Mouse (Mus musculus) hindbrain, embryonic 16.5 days (tissue): ENCODE results near the gene S100a4. TPM values are rescaled to one million over a fixed set of nuclear protein-coding genes. Genes with fewer than 3 reads are reported as not detected.

ENCODE experiments used
- ATAC-seq: fragments of 200-750 bp; cut with Nextera tagmentation; 2 replicates; pipeline ENCODE4 v1.8.0; 2017; ENCODE audit warnings: moderate TSS enrichment, moderate library complexity
- H3K27ac ChIP-seq: fragments of 300-500 bp; sonication (generic); 2 replicates; pipeline ENCODE4 v1.5.1; 2014; ENCODE audit warnings: low read depth, mild to moderate bottlenecking, control low read depth, low read length, moderate library complexity
- H3K27me3 ChIP-seq: fragments of 300-500 bp; sonication (generic); replicated peaks from 2 replicates; pipeline ENCODE4 v1.6.1; 2014; ENCODE audit warnings: low read length; ENCODE audit not compliant: control insufficient read depth, insufficient read depth
- H3K36me3 ChIP-seq: fragments of 300-500 bp; sonication (generic); 2 replicates; pipeline ENCODE4 v1.6.1; 2014; ENCODE audit warnings: mild to moderate bottlenecking, low read length, moderate library complexity, mixed read lengths; ENCODE audit not compliant: control insufficient read depth, insufficient read depth
- H3K4me1 ChIP-seq: fragments of 300-500 bp; sonication (generic); 2 replicates; pipeline ENCODE4 v1.6.1; 2014; ENCODE audit warnings: low read depth, low read length; ENCODE audit not compliant: control insufficient read depth, insufficient read depth
- H3K4me2 ChIP-seq: fragments of 300-500 bp; sonication (generic); 2 replicates; pipeline ENCODE4 v1.6.1; 2014; ENCODE audit warnings: mild to moderate bottlenecking, low read length, control low read depth, moderate library complexity
- H3K4me3 ChIP-seq: fragments of 300-500 bp; sonication (generic); 2 replicates; pipeline ENCODE4 v1.5.1; 2014; ENCODE audit warnings: mild to moderate bottlenecking, low read length, control low read depth, moderate library complexity
- H3K9ac ChIP-seq: fragments of 300-500 bp; sonication (generic); 2 replicates; pipeline ENCODE4 v1.6.1; 2014; ENCODE audit warnings: low read depth, mild to moderate bottlenecking, control low read depth, low read length, moderate library complexity
- H3K9me3 ChIP-seq: fragments of 300-500 bp; sonication (generic); 2 replicates; pipeline ENCODE4 v1.6.1; 2014; ENCODE audit warnings: mild to moderate bottlenecking, low read length, moderate library complexity; ENCODE audit not compliant: control insufficient read depth
- WGBS: fragments of 180-500 bp; shearing (Covaris S2); extraction: QIAGEN DNeasy Blood & Tissue Kit; methylation state at CpG from one replicate; pipeline ENCODE4 v1.1.7; 2014; 5-methylcytosine and 5-hydroxymethylcytosine counted together
- polyA plus RNA-seq: library from polyadenylated mRNA; unstranded; fragments of >200 nt; fragmentation: Nextera tagmentation; extraction: Ambion mirVana; gene quantifications from 2 replicates; pipeline ENCODE4 v1.2.1, GENCODE M21; 2015

S100a4 gene
- polyA plus RNA-seq, 1 experiment from 2014 or later = 0.36 TPM

DNA sequence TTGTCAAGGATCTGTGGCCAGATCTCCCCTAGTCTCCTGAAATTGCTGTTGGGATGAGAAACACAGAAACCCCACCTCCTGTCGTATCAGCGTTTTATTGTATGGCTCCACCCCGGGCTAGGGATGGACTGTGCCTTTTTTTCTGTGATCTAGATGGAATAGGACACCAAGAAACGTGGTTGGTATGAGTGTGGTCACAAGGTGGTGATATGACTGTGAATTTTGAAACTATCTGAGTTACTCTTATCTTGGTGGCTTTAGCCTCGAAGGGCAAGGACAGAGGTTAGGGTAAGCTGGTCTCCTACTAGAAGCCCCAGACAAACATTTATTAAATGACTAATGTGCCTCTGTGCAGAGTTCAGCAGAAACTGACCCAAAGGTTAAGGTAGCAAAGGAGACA lies 8.0 kb upstream of the S100a4 start:
- Histone ChIP-seq H3K27me3 (no peaks in the 10 kb centered on the region), H3K9me3 (no peaks in the 10 kb centered on the region), H3K4me2 (no peak overlapping the region), H3K27ac (no peak overlapping the region), H3K9ac (no peak overlapping the region), H3K4me1 (no peaks in the 10 kb centered on the region), H3K36me3 (no peaks in the 10 kb centered on the region), H3K4me3 (no peak overlapping the region)
- ATAC-seq = no peak
- WGBS = 80% methylated on average over 5 of the region's 5 CpGs

DNA sequence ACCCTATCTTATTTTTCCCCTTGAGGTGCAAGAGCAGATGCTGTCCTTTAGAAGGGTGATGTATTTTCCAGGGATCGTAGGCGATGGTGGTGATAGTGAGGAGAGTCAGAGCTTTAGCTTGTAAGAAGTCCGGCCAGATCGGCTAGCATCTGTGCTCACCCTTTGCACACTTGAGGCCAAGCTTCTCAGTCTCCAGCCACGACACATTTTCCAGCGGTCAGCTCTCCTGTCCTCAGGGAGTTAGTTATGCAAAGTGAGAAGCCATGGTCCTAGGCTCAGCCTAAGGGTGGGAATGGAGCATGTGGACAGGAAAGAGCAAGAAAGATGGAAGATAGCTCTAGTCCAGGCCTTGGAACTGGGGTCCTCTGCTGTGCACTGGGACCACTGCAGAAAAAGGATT lies 6.8 kb upstream of the S100a4 start:
- H3K4me1 ChIP-seq = no peaks in the 10 kb centered on the region
- 89% methylated on average over 6 of the region's 6 CpGs for WGBS
- H3K27ac ChIP-seq = no peak overlapping the region
- ATAC-seq = no peak
- H3K9me3 ChIP-seq = no peaks in the 10 kb centered on the region
- H3K9ac ChIP-seq = no peak overlapping the region
- H3K4me3 ChIP-seq = no peak overlapping the region
- H3K4me2 ChIP-seq = no peak overlapping the region
- no peaks in the 10 kb centered on the region for H3K27me3 ChIP-seq
- H3K36me3 ChIP-seq = no peaks in the 10 kb centered on the region

DNA sequence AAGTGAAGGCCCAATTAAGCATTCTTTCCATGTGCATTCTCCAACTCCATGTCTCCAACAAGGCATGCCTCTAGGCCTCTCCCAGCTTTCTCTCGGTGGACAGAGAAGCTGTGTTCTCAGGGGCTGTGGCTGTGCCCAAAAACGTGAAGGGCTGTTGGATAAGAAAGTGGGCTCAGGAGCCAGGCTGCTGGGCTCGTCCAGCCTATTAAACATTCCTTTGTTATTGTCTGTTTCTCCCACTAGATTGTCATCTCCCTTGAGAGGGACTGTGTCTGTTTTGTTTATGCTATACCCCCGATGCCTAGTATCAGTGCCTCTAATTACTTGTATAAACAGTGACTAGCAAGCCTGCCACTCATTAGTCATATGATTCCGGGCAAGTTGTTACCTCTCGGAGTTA lies 5.8 kb upstream of the S100a4 start:
- Histone ChIP-seq H3K27me3 (no peaks in the 10 kb centered on the region), H3K9me3 (no peaks in the 10 kb centered on the region), H3K9ac (no peak overlapping the region), H3K4me2 (no peak overlapping the region), H3K36me3 (no peaks in the 10 kb centered on the region), H3K27ac (no peak overlapping the region), H3K4me1 (no peaks in the 10 kb centered on the region), H3K4me3 (no peak overlapping the region)
- no peak for ATAC-seq
- WGBS = 62% methylated on average over 6 of the region's 6 CpGs

DNA sequence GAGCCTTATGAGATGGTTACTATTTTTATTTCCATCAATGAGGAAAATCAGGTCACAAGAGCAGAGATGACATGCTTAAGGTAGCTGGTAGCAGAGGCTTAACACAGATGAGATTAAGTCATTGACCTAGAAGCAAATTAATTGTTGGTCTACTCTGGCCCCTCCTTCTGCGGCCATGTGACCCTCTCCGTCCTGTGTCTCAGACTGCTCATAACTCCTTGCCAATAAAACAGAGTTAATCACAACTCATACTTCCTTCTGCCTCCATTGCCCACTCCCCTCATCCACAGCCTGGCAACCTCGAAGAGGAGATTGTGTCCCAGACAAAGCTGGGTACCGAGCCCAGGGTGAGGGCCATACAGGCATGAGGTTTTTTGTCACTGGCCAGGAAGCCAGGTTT lies 5.4 kb upstream of the S100a4 start:
- ATAC-seq = no peak
- WGBS = 86% methylated on average over 4 of the region's 4 CpGs
- H3K4me3 ChIP-seq = no peak overlapping the region

DNA sequence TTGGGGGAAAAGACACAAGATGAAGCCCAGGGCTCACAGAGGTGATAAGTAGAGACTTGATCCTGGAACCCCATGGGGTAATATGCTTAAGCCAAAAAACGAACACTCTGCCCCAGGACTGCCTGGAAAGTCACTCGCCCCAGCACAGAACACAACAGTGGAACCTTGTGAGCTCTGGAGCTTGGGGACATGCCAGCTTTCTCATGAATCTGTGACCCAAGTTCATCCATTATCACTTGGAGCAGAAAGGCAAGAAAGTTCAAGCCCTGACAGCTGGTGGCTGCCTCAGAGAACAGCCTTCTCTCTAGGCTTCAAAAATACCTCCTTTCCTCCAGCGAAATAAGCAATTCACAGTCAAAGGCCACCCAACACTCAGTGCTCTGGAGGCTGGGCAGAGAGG lies 4.2 kb upstream of the S100a4 start:
- 69% methylated on average over 3 of the region's 3 CpGs for WGBS
- Histone ChIP-seq H3K27me3 (no peaks in the 10 kb centered on the region), H3K4me3 (no peak overlapping the region), H3K9me3 (no peaks in the 10 kb centered on the region), H3K4me1 (no peaks in the 10 kb centered on the region; the same call in 1 of the 2 replicates), H3K27ac (no peak overlapping the region), H3K9ac (no peak overlapping the region), H3K36me3 (no peaks in the 10 kb centered on the region), H3K4me2 (no peak overlapping the region)
- ATAC-seq = no peak

More for the DNA sequence above, 5.4 kb upstream of the S100a4 start:
- H3K9ac ChIP-seq = no peak overlapping the region
- no peaks in the 10 kb centered on the region for H3K27me3 ChIP-seq
- H3K4me2 ChIP-seq = no peak overlapping the region
- H3K36me3 ChIP-seq = no peaks in the 10 kb centered on the region
- no peaks in the 10 kb centered on the region for H3K4me1 ChIP-seq
- no peaks in the 10 kb centered on the region for H3K9me3 ChIP-seq
- no peak overlapping the region for H3K27ac ChIP-seq

DNA sequence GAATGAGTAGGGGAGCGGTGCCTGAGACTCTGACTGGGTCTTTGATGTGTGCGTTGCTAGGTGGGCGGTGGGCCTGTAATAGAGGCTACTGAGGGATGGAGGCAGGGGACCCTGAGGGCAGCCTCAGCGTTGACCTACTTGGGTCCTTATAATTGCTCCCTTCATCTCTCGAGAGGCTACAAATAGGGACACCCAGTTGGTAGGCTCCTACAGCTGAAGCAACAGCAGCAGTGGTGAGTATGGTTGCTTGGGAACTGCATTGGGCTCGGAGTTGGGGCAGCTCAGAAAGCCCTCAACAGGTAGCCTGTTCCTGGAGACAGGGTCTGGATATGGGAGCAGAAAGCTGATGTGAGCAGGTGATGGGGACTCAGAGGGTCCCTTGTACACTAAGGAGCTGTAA lies 3.5 kb upstream of the S100a4 start:
- Histone ChIP-seq H3K4me1 (no peaks in the 10 kb centered on the region; the same call in 1 of the 2 replicates), H3K36me3 (no peaks in the 10 kb centered on the region), H3K27me3 (no peaks in the 10 kb centered on the region), H3K27ac (no peak overlapping the region), H3K4me3 (no peak overlapping the region), H3K9ac (no peak overlapping the region), H3K9me3 (no peaks in the 10 kb centered on the region), H3K4me2 (no peak overlapping the region)
- 84% methylated on average over 6 of the region's 6 CpGs for WGBS
- no peak for ATAC-seq

DNA sequence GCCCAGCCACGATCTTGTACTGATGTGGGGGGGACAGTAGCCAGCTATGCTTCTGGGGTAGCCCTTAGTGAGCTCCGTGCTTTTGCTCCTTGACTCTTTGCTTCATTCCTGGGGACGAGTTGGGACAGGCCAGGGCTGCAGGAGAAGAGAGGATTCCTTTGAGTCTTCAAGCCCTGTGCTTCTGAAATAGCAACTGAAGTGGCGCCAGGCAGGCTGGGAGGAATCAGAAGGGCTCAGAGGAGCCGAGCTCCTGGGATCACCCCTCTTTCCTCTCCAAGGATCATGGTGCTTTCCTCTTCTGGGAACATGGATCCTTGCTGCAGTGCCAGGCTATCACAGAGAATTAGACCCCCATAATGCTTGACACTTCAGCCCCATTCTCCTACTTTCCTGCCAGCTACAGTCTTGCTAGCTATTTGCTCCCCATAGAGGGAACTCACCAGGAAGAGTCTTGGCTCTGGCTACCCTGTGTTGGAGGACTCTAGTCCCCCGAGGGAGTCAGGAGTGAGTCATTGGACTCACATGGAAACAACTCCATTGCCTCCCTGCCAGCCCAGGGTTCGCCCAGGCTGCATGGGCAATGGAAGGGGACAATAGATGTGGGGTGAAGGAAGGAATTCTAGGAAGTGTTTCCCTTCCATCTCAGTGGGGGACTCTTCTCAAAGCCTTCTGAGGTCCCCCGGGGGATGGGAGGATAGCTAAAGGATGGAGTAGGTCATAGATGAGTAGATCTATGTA lies 2.9 kb upstream of the S100a4 start:
- H3K4me3 ChIP-seq = no peak overlapping the region
- no peak overlapping the region for H3K9ac ChIP-seq
- H3K27ac ChIP-seq = no peak overlapping the region
- 79% methylated on average over 8 of the region's 8 CpGs for WGBS
- H3K36me3 ChIP-seq = no peaks in the 10 kb centered on the region
- no peaks in the 10 kb centered on the region for H3K9me3 ChIP-seq
- H3K4me2 ChIP-seq = no peak overlapping the region
- no peaks in the 10 kb centered on the region for H3K27me3 ChIP-seq
- no peak for ATAC-seq
- no peaks in the 10 kb centered on the region; the same call in 1 of the 2 replicates for H3K4me1 ChIP-seq

DNA sequence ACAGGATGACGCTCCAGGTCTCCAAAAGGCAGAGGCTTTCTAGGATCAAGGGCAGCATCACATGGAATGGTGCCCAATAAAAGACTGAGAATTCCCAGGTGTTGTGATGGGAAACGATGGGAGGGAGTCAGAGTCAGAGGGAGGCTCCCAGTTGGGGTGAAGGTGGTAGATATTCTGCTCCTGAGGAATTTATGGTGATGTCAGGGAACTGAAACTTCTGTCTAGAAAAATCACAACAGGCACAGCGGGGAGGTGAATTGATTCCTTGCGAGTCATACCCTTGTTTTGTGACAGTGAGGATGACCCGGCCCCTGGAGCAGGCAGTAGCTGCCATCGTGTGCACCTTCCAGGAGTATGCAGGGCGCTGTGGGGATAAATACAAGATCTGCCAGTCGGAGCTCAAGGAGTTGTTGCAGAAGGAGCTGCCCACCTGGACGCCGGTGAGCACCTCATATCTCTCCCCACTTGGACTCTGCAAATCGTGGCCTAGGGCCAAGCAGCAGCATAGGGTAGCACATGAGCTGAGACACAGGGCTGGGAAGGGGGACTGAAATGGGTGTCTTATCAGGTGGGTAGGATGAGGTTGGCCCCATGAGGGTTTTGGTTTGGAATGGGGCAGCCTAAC lies 2.0 kb upstream of the S100a4 start, which contains the start of gene Gm42674:
Gm42674 (plus strand) TSS at position 419 of the 625 bp plus-strand sequence.
- ATAC-seq = no peak
- H3K9me3 ChIP-seq = no peaks in the 10 kb centered on the region
- H3K36me3 ChIP-seq = no peaks in the 10 kb centered on the region
- no peaks in the 10 kb centered on the region for H3K27me3 ChIP-seq
- no peak within 1 kb of the TSS for H3K27ac ChIP-seq
- no peak within 1 kb of the TSS for H3K4me2 ChIP-seq
- H3K4me1 ChIP-seq = no peaks in the 10 kb centered on the region; the same call in 1 of the 2 replicates
- no peak within 1 kb of the TSS for H3K4me3 ChIP-seq
- whole genome bisulfite sequencing = 81% methylated on average over 11 of the region's 11 CpGs
- H3K9ac ChIP-seq = no peak within 1 kb of the TSS

DNA sequence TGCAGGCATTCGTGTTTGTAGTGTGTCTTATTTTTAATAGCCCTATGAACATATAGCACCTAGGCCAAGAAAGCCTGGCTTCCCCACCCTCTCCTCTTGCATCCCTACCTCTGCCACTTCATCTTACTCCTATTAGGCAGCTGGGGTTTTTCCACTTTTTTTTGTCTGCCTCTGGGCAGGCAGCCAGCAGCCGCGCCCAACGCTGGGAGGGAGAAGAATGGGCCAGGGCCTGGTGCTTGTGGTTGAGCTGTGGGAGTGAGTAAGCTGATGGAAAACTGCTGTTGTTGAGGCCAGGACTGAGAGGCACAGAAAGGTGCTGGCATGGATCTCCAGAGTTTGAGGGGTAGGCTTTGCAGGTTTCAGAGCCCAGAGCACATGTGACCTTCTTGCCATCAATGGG lies 845 bp downstream of the S100a4 start:
- no peaks in the 10 kb centered on the region for H3K27me3 ChIP-seq
- H3K4me1 ChIP-seq = no peaks in the 10 kb centered on the region; the same call in 1 of the 2 replicates
- no peak overlapping the region for H3K4me3 ChIP-seq
- H3K36me3 ChIP-seq = no peaks in the 10 kb centered on the region
- H3K4me2 ChIP-seq = no peak overlapping the region
- H3K9me3 ChIP-seq = no peaks in the 10 kb centered on the region
- no peak overlapping the region for H3K9ac ChIP-seq
- WGBS = 46% methylated on average over 4 of the region's 4 CpGs
- ATAC-seq = peak; percentile 50; the same call in 1 of the 2 replicates
- no peak overlapping the region for H3K27ac ChIP-seq
